Mouse (Mus musculus) kidney, embryonic 16.5 days (tissue): Measurements from ENCODE around the gene Mfsd7a. TPM values are rescaled to one million over a fixed set of nuclear protein-coding genes. Genes with fewer than 3 reads are reported as not detected.

Experiments used
- ATAC-seq: fragments of 200-750 bp; cut with Nextera tagmentation; 2 replicates; pipeline ENCODE4 v1.8.0; 2017; ENCODE audit warnings: moderate TSS enrichment; ENCODE audit not compliant: low FRiP score, low TSS enrichment
- H3K27ac ChIP-seq: fragments of 300-500 bp; sonication (generic); 2 replicates; pipeline ENCODE4 v1.5.1; 2014; ENCODE audit warnings: low read length
- H3K27me3 ChIP-seq: fragments of 300-500 bp; sonication (generic); 2 replicates; pipeline ENCODE4 v1.6.1; 2014; ENCODE audit warnings: low read length, control low read depth, mixed read lengths; ENCODE audit not compliant: insufficient read depth
- H3K36me3 ChIP-seq: fragments of 300-500 bp; sonication (generic); 2 replicates; pipeline ENCODE4 v1.6.1; 2014; ENCODE audit warnings: low read length, control low read depth, mixed read lengths; ENCODE audit not compliant: insufficient read depth
- H3K4me1 ChIP-seq: fragments of 300-500 bp; sonication (generic); 2 replicates; pipeline ENCODE4 v1.6.1; 2014; ENCODE audit warnings: low read length, control low read depth, mixed read lengths; ENCODE audit not compliant: insufficient read depth
- H3K4me2 ChIP-seq: fragments of 300-500 bp; sonication (generic); replicated peaks from 2 replicates; pipeline ENCODE4 v1.6.1; 2014; ENCODE audit warnings: low read depth, low read length
- H3K4me3 ChIP-seq: fragments of 300-500 bp; sonication (generic); 2 replicates; pipeline ENCODE4 v1.5.1; 2014; ENCODE audit warnings: mild to moderate bottlenecking, low read length
- H3K9ac ChIP-seq: fragments of 300-500 bp; sonication (generic); replicated peaks from 2 replicates; pipeline ENCODE4 v1.6.1; 2014; ENCODE audit warnings: low read length
- H3K9me3 ChIP-seq: fragments of 300-500 bp; sonication (generic); 2 replicates; pipeline ENCODE4 v1.6.1; 2016; ENCODE audit warnings: low read length, control low read depth
- WGBS: fragments of 180-500 bp; shearing (Covaris S2); extraction: QIAGEN DNeasy Blood & Tissue Kit; methylation state at CpG from one replicate; pipeline ENCODE4 v1.1.7; 2014; 5-methylcytosine and 5-hydroxymethylcytosine counted together
- polyA plus RNA-seq: library from polyadenylated mRNA; unstranded; fragments of >200 nt; fragmentation: Nextera tagmentation; extraction: Ambion mirVana; gene quantifications from 2 replicates; pipeline ENCODE4 v1.2.1, GENCODE M21; 2015

Gene Mfsd7a
- polyA plus RNA-seq, 1 experiment from 2014 or later = 0.37 TPM

DNA sequence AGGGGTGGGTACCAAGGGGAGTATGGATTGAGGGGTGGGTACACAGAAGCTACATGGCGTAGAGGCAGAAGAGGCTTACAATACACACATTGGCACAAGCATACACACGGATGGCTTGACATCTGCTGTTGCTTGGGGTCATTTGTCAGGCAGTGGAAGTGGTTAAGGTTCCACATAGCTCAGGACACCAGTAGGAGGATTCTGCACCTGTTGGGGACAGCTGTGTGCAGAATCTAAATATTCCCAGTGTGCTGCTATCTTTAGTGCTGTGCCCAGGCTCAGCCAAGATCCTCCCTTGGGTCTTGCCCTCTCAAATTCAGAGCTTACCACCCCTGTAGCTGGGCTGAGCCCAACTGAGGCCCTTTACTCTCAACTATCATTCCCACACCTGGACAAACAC is 12.6 kb downstream of the Mfsd7a start:
- Histone ChIP-seq H3K9ac (no peak overlapping the region), H3K27me3 (no peaks in the 10 kb centered on the region), H3K4me3 (no peak overlapping the region), H3K27ac (no peak overlapping the region), H3K9me3 (no peaks in the 10 kb centered on the region), H3K4me1 (peaks cover 14% of the 10 kb centered on the region), H3K36me3 (peaks cover 14% of the 10 kb centered on the region), H3K4me2 (no peak overlapping the region)
- no peak for ATAC-seq
- 66% methylated on average over 2 of the region's 2 CpGs for WGBS

DNA sequence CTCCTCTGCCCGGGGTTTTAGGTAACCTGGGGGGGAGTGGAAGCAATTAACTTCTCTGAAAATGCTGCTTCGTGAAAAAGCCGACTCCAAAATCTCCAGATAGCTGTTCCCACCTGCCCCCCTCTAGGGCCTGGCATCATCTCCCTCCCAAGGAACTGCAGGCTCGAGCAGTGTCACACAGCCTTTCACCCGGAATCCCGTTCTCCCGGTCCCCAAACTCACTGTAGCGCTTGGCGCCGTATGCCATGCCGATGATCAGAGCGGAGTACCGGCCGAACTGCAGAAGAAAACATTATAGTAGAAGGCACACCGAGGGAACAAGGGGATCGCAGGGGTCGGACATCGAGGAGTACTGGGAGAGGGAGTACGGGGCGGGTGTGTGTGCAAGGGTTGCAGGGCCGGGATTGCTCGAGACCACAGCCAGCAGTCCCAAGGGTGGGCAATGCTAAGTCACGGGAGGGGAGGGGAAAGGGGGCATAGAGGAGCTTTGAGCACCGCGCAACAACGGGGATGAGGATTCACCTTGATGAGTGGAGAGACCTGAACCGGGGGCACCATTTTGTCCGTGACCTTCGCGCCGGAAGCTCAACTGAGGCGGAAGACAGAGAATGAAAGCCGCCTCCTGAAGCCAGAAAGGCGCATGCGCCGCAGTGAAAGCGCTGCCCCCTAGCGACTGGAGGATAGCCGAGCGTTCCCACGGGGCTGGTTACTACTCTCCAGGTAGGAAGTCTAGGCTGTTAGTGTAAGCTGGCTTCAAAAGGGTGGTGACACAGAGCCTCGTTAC is 14.7 kb downstream of the Mfsd7a start, which contains the start of gene Atp5k:
TSS of gene Atp5k (minus strand) at position 645 of the 784 bp plus-strand sequence.
- H3K9ac ChIP-seq = peak within 1 kb of the TSS; percentile 95
- under 1% methylated on average over 42 of the region's 42 CpGs for WGBS

DNA sequence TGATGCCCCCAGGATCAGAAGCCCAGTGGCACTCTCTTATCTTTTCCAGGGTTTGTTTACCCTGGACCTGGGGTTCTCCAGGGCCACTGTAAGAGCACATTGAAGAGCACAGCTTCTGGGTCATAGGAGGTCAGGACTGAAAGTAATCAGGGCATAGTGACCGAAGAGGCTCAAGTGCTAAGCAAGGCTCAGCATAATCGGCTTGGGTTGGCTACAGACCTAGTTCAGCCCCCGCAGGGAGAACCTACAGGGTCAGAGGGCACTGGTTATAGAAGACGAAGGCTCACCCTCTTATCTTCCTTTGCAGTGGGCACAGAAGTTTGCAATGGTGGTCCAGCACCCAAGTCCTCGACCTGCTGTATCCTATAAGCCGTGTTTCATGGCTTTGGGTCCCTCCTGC is 17.5 kb downstream of the Mfsd7a start:
- Histone ChIP-seq H3K27ac (no peak overlapping the region), H3K4me3 (no peak overlapping the region), H3K9me3 (no peaks in the 10 kb centered on the region), H3K4me2 (no peak overlapping the region), H3K9ac (no peak overlapping the region), H3K27me3 (no peaks in the 10 kb centered on the region), H3K4me1 (peaks cover 14% of the 10 kb centered on the region), H3K36me3 (peaks cover 28% of the 10 kb centered on the region)
- WGBS = 90% methylated on average over 6 of the region's 6 CpGs
- no peak for ATAC-seq

More for the DNA sequence above, 14.7 kb downstream of the Mfsd7a start, which contains the start of gene Atp5k:
- H3K36me3 ChIP-seq = peaks cover 28% of the 10 kb centered on the region
- no peaks in the 10 kb centered on the region for H3K27me3 ChIP-seq
- ATAC-seq = peak; percentile 93
- peak within 1 kb of the TSS; percentile 97 for H3K4me3 ChIP-seq
- H3K9me3 ChIP-seq = no peaks in the 10 kb centered on the region
- peak within 1 kb of the TSS; percentile 78 for H3K4me2 ChIP-seq
- peaks cover 14% of the 10 kb centered on the region for H3K4me1 ChIP-seq
- peak within 1 kb of the TSS; percentile 39; the same call in 1 of the 2 replicates for H3K27ac ChIP-seq

DNA sequence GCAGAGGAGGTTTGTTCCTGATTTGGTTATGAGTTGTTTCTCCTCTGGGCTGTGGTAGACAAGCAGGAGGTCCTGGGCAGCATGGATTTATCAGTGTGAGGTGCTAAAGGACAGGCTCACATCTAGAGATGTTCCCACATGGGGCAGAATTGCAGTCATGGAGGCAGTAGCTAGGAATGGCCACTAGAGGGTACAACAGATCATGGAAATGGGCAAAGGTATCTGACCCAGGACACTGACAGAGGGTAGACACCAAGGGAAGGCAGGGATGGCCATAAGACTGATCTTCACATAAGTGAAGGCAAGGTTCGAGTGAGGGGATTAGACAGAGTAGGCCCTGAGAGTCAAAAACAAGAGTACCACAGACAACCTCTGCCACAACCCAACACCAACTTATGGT is 21.5 kb downstream of the Mfsd7a start:
- peak; percentile 63; the same call in 1 of the 2 replicates for ATAC-seq

DNA sequence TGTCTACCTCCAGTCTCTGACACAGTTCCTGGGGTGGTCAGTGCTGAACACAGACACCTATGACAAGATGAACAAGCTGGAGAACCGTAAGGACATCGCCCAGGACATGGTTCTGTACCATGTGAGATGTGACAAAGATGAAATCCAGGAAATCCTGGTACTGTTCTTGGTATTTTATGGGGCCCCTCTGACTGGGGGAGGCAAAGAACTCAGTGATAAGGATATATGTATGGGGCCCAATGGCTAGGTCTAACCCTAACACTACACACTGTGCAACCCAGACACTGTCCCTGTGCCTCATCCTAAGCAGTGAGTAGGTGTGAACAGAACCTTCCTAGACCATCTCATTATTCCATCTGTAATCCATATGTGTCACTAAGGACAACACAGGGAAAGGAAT is 25.3 kb downstream of the Mfsd7a start:
- 95% methylated on average over 2 of the region's 2 CpGs for WGBS
- H3K4me1 ChIP-seq = no peaks in the 10 kb centered on the region
- H3K9me3 ChIP-seq = no peaks in the 10 kb centered on the region
- no peak overlapping the region for H3K27ac ChIP-seq
- H3K9ac ChIP-seq = no peak overlapping the region
- no peak overlapping the region for H3K4me2 ChIP-seq
- H3K4me3 ChIP-seq = no peak overlapping the region
- H3K36me3 ChIP-seq = no peaks in the 10 kb centered on the region
- ATAC-seq = no peak
- H3K27me3 ChIP-seq = no peaks in the 10 kb centered on the region

More for the DNA sequence above, 21.5 kb downstream of the Mfsd7a start:
- no peak overlapping the region for H3K27ac ChIP-seq
- peaks cover 23% of the 10 kb centered on the region for H3K36me3 ChIP-seq
- H3K27me3 ChIP-seq = no peaks in the 10 kb centered on the region
- H3K9ac ChIP-seq = no peak overlapping the region
- 55% methylated on average over 1 of the region's 1 CpGs for WGBS
- no peak overlapping the region for H3K4me3 ChIP-seq
- no peaks in the 10 kb centered on the region for H3K4me1 ChIP-seq
- H3K4me2 ChIP-seq = no peak overlapping the region
- H3K9me3 ChIP-seq = no peaks in the 10 kb centered on the region

DNA sequence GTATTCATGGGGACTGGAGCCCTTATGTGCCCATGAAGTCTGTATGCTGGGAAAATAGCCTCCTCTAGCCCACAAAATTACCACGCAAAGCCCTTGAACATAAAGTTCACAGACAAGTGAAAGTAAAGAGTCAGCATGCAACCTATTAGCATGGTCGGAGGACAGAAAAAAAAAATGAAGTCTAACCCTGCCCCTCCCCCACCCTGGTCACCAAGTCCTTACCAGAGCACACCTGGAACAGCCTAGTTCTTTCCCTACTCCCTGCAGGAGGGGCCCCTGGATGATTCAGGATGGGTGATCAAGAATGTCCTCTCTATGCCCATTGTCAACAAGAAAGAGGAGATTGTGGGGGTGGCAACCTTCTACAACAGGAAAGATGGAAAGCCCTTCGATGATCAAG is 25.9 kb downstream of the Mfsd7a start:
- WGBS = 75% methylated on average over 3 of the region's 3 CpGs
- ATAC-seq = no peak

DNA sequence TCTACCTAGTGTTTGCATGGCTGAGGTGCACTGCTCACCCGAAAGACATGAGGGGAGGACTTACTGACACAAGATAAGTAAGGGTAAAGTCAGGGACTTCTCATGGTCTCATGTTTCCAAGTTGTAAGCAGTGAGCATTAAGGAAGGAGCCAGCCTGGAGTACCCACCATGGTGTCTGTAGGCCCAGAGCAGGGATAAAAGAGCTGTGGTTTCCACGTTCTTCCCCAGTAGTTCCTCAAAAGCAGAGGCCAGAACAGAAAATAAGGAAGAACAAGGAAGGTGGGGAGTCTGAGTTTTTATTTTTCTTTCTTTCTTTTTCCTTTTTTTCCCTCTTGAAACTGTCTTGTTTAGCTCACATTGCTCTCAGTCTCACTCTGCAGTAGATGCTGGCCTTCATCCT is 34.0 kb downstream of the Mfsd7a start:
- Histone ChIP-seq H3K4me1 (no peaks in the 10 kb centered on the region), H3K4me3 (no peak overlapping the region), H3K27ac (no peak overlapping the region), H3K4me2 (no peak overlapping the region), H3K27me3 (no peaks in the 10 kb centered on the region), H3K36me3 (no peaks in the 10 kb centered on the region), H3K9ac (no peak overlapping the region), H3K9me3 (no peaks in the 10 kb centered on the region)
- ATAC-seq = no peak
- 83% methylated on average over 2 of the region's 2 CpGs for WGBS

More for the DNA sequence above, 25.9 kb downstream of the Mfsd7a start:
- no peaks in the 10 kb centered on the region for H3K4me1 ChIP-seq
- no peaks in the 10 kb centered on the region for H3K36me3 ChIP-seq
- H3K4me3 ChIP-seq = no peak overlapping the region
- no peak overlapping the region for H3K9ac ChIP-seq
- no peak overlapping the region for H3K27ac ChIP-seq
- no peaks in the 10 kb centered on the region for H3K27me3 ChIP-seq
- no peak overlapping the region for H3K4me2 ChIP-seq
- no peaks in the 10 kb centered on the region for H3K9me3 ChIP-seq

DNA sequence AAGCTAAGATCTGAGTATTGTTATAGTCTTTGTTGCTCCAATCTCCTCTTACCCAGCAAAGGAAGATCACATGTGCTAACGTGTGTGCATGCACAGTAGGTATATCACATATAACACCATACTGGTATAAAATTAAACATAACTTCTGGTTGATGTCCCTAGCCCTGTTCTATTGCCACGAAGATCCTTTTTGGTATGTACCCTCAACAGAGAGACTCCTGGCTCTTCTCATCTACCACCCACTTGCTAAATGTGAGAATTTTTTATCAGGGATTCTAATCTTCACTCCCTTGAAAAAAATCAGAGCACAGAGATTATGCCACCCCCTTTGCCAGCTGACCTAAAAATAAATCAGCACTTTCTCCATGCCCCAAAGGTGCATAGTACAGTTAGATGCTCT is 41.7 kb downstream of the Mfsd7a start:
- Histone ChIP-seq H3K4me3 (no peak overlapping the region), H3K27me3 (no peaks in the 10 kb centered on the region), H3K4me1 (no peaks in the 10 kb centered on the region), H3K36me3 (no peaks in the 10 kb centered on the region), H3K27ac (no peak overlapping the region), H3K9me3 (0 out of 2 replicates have a peak, but pooled peaks cover 4% of the 10 kb centered on the region), H3K4me2 (no peak overlapping the region), H3K9ac (no peak overlapping the region)
- WGBS = 75% methylated on average over 2 of the region's 2 CpGs
- no peak for ATAC-seq

DNA sequence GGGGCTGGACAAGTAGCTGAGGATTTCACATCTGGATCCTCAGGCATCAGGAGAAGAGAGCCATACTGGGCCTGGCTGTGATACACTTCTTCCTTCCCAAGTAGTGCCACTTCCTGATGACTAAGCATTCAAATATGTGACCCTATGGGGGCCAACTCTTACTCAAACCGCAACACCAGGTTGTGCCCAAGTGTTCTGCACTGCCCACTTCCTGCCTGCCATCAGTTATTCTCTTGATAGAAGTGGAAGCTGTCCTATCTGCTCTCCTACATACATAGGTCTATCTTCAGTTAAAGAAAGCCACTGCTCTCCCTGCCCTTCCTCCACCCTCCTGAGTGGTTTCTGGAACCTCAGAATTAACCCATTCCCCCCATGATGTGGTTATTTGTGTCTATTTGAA is 43.2 kb downstream of the Mfsd7a start:
- ATAC-seq = no peak
- 69% methylated on average over 1 of the region's 1 CpGs for WGBS
- H3K4me3 ChIP-seq = no peak overlapping the region

DNA sequence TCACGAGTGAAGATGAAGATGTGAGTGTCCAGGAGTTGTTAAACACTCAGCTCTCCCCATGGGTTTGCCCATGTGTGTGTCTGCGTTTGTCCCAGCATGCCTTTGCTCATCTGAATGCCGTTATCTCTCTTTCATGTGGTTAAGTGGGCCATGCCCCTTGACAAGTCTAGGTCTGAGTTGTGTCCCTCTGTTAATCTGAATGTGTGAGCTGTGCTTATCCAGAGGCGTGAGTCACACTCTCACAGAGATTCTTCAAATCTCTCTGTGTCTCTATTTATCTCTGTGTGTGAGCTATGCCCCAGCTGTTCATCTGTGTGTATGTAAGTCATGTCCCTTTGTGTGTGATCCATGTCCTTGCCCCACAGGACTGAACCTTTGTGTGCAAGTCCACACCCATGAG is 45.2 kb downstream of the Mfsd7a start:
- Histone ChIP-seq H3K9ac (no peak overlapping the region), H3K4me1 (no peaks in the 10 kb centered on the region), H3K36me3 (no peaks in the 10 kb centered on the region), H3K4me2 (no peak overlapping the region), H3K9me3 (0 out of 2 replicates have a peak, but pooled peaks cover 1% of the 10 kb centered on the region), H3K27me3 (no peaks in the 10 kb centered on the region), H3K27ac (no peak overlapping the region), H3K4me3 (no peak overlapping the region)
- no peak for ATAC-seq
- 80% methylated on average over 4 of the region's 4 CpGs for WGBS

More for the DNA sequence above, 43.2 kb downstream of the Mfsd7a start:
- no peak overlapping the region for H3K9ac ChIP-seq
- no peaks in the 10 kb centered on the region for H3K4me1 ChIP-seq
- no peak overlapping the region for H3K27ac ChIP-seq
- H3K36me3 ChIP-seq = no peaks in the 10 kb centered on the region
- H3K9me3 ChIP-seq = 0 out of 2 replicates have a peak, but pooled peaks cover 4% of the 10 kb centered on the region
- no peaks in the 10 kb centered on the region for H3K27me3 ChIP-seq
- H3K4me2 ChIP-seq = no peak overlapping the region
